Mouse (Mus musculus) olfactory bulb, adult 2 months (tissue): ENCODE results near the gene Rgs6.

Source experiments
- CTCF ChIP-seq: fragments of 200-500 bp; IDR thresholded peaks from 2 replicates; pipeline ENCODE4 v1.5.1; 2012; ENCODE audit warnings: low read depth, mild to moderate bottlenecking, low read length, moderate library complexity; ENCODE audit not compliant: insufficient read depth
- POLR2A ChIP-seq: fragments of 200-500 bp; IDR thresholded peaks from 2 replicates; pipeline ENCODE4 v1.6.1; 2012; ENCODE audit warnings: mild to moderate bottlenecking, low read depth, low read length, moderate library complexity; ENCODE audit not compliant: insufficient read depth

DNA sequence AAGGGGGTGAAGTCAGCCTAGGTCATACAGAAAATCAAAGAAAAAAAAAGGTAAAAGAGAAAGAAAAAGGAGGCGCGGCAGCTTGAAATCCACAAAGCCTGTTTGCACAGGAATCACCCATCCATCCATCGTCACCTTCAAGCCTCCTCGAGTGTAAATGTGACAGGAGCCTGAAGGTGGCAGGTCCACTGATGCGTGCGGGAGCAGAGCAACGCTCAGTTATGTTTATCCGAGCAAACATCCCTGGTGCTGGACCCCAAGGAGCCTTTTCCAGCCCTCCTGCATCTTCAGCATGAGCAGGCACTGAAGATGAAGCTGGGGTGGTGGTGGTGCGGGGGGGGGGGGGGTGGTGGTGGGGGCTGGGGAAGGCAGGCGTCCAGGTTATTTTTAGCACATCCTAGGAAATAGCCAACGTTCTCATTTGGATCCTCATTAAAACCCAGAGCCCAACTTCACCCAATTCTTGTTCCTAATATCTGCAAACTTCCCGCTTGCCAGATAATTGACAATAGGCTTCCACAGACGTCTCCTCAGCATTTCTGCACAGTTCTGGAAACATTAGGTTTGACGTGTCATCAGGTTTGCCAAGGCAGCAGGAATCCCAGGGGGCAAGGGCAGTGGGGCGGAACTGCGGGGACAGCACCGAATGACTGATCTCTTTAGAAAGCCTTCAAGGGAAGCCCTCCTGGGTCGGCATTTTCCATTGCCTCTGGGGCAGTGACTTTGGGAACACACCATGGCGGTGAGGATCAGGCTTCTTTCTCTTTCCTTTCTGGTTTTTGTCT lies 946 bp downstream of the Rgs6 start:
- TF ChIP-seq CTCF, result no peak
- TF ChIP-seq POLR2A, result no peak
